Mouse (Mus musculus) CH12.LX (cell line): ENCODE results near the gene Sh2d1a. TPM values are rescaled to one million over a fixed set of nuclear protein-coding genes. Genes with fewer than 3 reads are reported as not detected.

ENCODE experiments used
- DNase-seq: peaks from one replicate; pipeline ENCODE4 v3.0.0-alpha.2; 2013; ENCODE audit errors: extremely low read depth
- H3K27ac ChIP-seq: 2 replicates; pipeline ENCODE4 v1.5.1; 2012; ENCODE audit warnings: low read depth, mild to moderate bottlenecking, control low read depth, moderate library complexity; ENCODE audit not compliant: insufficient read depth
- H3K27me3 ChIP-seq: replicated peaks from 2 replicates; pipeline ENCODE3; 2012; ENCODE audit warnings: inconsistent platforms
- H3K36me3 ChIP-seq, 2 experiments: replicated peaks in 1 of 2; 2 replicates each; pipeline versions ENCODE3 to v1.6.1; 2012; ENCODE audit warnings: inconsistent platforms in 1 of 2, low read length in 1 of 2, mild to moderate bottlenecking in 1 of 2, mixed read lengths in 1 of 2, moderate library complexity in 1 of 2; ENCODE audit not compliant: control insufficient read depth in 1 of 2, insufficient read depth in 1 of 2
- H3K4me1 ChIP-seq, 2 experiments: 2 replicates each; pipeline ENCODE4 v1.6.1; 2012; ENCODE audit warnings: inconsistent platforms in 1 of 2, moderate library complexity in 1 of 2; ENCODE audit not compliant: insufficient read depth in 2 of 2, control insufficient read depth in 1 of 2
- H3K4me2 ChIP-seq: 2 replicates; pipeline ENCODE4 v1.6.1; 2012; ENCODE audit warnings: low read depth, mild to moderate bottlenecking, control low read depth; ENCODE audit not compliant: poor library complexity, insufficient read depth, severe bottlenecking
- H3K4me3 ChIP-seq, 3 experiments: fragments of 150-350 bp in 1 of 3; sonication (generic) in 1 of 3; replicated peaks in 1 of 3; 2 replicates each; pipeline versions ENCODE3 to v1.5.1; 2011 to 2012; ENCODE audit warnings: low read depth in 2 of 3, low read length in 2 of 3, mild to moderate bottlenecking in 2 of 3, moderate library complexity in 2 of 3, control low read depth in 1 of 3, improper control_type of control experiment in 1 of 3, inconsistent platforms in 1 of 3, mixed read lengths in 1 of 3; ENCODE audit not compliant: poor library complexity in 1 of 3
- H3K79me2 ChIP-seq: replicated peaks from 2 replicates; pipeline ENCODE4 v1.6.1; 2012; ENCODE audit warnings: mild to moderate bottlenecking, moderate library complexity; ENCODE audit not compliant: control insufficient read depth, poor library complexity, insufficient read depth, severe bottlenecking; ENCODE audit errors: extremely low read depth
- H3K9ac ChIP-seq: 2 replicates; pipeline ENCODE4 v1.6.1; 2012; ENCODE audit warnings: low read depth, mild to moderate bottlenecking, control low read depth, moderate library complexity; ENCODE audit not compliant: insufficient read depth
- H3K9me3 ChIP-seq: replicated peaks from 2 replicates; pipeline ENCODE3; 2012; ENCODE audit warnings: low read length, inconsistent platforms, mixed read lengths
- BHLHE40 ChIP-seq: IDR thresholded peaks from 2 replicates; pipeline ENCODE4 v1.6.1; 2011; ENCODE audit warnings: mild to moderate bottlenecking, low read depth, low read length, improper control_type of control experiment
- CHD2 ChIP-seq: IDR thresholded peaks from 2 replicates; pipeline ENCODE4 v1.6.1; 2011; ENCODE audit warnings: low read length, improper control_type of control experiment
- CTCF ChIP-seq, 2 experiments: IDR thresholded peaks in 1 of 2; conservative IDR thresholded peaks in 1 of 2; 2 replicates each; pipeline ENCODE4 v1.5.1; 2011 to 2012; ENCODE audit warnings: low read depth in 2 of 2, low read length in 2 of 2, improper control_type of control experiment in 1 of 2, inconsistent platforms in 1 of 2, mild to moderate bottlenecking in 1 of 2, moderate library complexity in 1 of 2
- ELF1 ChIP-seq: IDR thresholded peaks from 2 replicates; pipeline ENCODE4 v1.6.1; 2014; ENCODE audit warnings: low read depth, mild to moderate bottlenecking, inconsistent platforms, low read length, improper control_type of control experiment
- EP300 ChIP-seq: IDR thresholded peaks from 2 replicates; pipeline ENCODE4 v1.6.1; 2011; ENCODE audit warnings: low read length, improper control_type of control experiment
- ETS1 ChIP-seq: conservative IDR thresholded peaks from 2 replicates; pipeline ENCODE4 v1.6.1; 2012; ENCODE audit warnings: low read depth, mild to moderate bottlenecking, inconsistent platforms, low read length, improper control_type of control experiment, moderate library complexity
- IRF4 ChIP-seq: IDR thresholded peaks from 2 replicates; pipeline ENCODE4 v1.6.1; 2014; ENCODE audit warnings: low read depth, mild to moderate bottlenecking, inconsistent platforms, low read length, improper control_type of control experiment
- KAT2A ChIP-seq: IDR thresholded peaks from 2 replicates; pipeline ENCODE4 v1.6.1; 2012; ENCODE audit warnings: low read length, improper control_type of control experiment, inconsistent platforms; ENCODE audit not compliant: insufficient replicate concordance
- MAZ ChIP-seq: IDR thresholded peaks from 2 replicates; pipeline ENCODE4 v1.6.1; 2012; ENCODE audit warnings: low read depth, mild to moderate bottlenecking, inconsistent platforms, low read length, improper control_type of control experiment, moderate library complexity
- MEF2A ChIP-seq: IDR thresholded peaks from 2 replicates; pipeline ENCODE4 v1.6.1; 2014; ENCODE audit warnings: low read depth, mild to moderate bottlenecking, inconsistent platforms, low read length, improper control_type of control experiment, borderline replicate concordance
- NELFE ChIP-seq: IDR thresholded peaks from 2 replicates; pipeline ENCODE4 v1.6.1; 2011; ENCODE audit warnings: low read depth, low read length, improper control_type of control experiment
- NRF1 ChIP-seq: IDR thresholded peaks from 2 replicates; pipeline ENCODE4 v1.6.1; 2014; ENCODE audit warnings: low read depth, mild to moderate bottlenecking, inconsistent platforms, low read length, improper control_type of control experiment, moderate library complexity
- RAD21 ChIP-seq: IDR thresholded peaks from 2 replicates; pipeline ENCODE4 v1.6.1; 2011; ENCODE audit warnings: low read depth, mild to moderate bottlenecking, low read length, improper control_type of control experiment, moderate library complexity
- RCOR1 ChIP-seq: conservative IDR thresholded peaks from 2 replicates; pipeline ENCODE4 v1.6.1; 2012; ENCODE audit warnings: low read depth, mild to moderate bottlenecking, inconsistent platforms, low read length, improper control_type of control experiment
- SMC3 ChIP-seq: IDR thresholded peaks from 2 replicates; pipeline ENCODE4 v1.6.1; 2011; ENCODE audit warnings: low read depth, low read length, improper control_type of control experiment
- TBP ChIP-seq: conservative IDR thresholded peaks from 2 replicates; pipeline ENCODE4 v1.6.1; 2011; ENCODE audit warnings: low read depth, low read length, improper control_type of control experiment
- TCF12 ChIP-seq: IDR thresholded peaks from 2 replicates; pipeline ENCODE4 v1.6.1; 2014; ENCODE audit warnings: low read depth, mild to moderate bottlenecking, inconsistent platforms, low read length, improper control_type of control experiment
- UBTF ChIP-seq: IDR thresholded peaks from 2 replicates; pipeline ENCODE4 v1.6.1; 2012; ENCODE audit warnings: low read depth, mild to moderate bottlenecking, inconsistent platforms, low read length, improper control_type of control experiment, moderate library complexity
- ZMIZ1 ChIP-seq: IDR thresholded peaks from 2 replicates; pipeline ENCODE4 v1.6.1; 2012; ENCODE audit warnings: low read depth, mild to moderate bottlenecking, inconsistent platforms, low read length, improper control_type of control experiment
- ZNF384 ChIP-seq: IDR thresholded peaks from 2 replicates; pipeline ENCODE4 v1.6.1; 2012; ENCODE audit warnings: low read depth, low read length, improper control_type of control experiment, inconsistent platforms
- dilution Hi-C: fragments of 300-500 bp; cut with MboI; formaldehyde crosslinking; loops from 2 replicates; pipeline ENCODE4 v1.14.3; 2020; ENCODE audit warnings: low sequenced_read_pairs; ENCODE audit not compliant: extremely low pct_unique_long_range_greater_than_20kb, extremely low pct_ligation_motif_present
- in situ Hi-C: fragments of 300-500 bp; cut with MboI; formaldehyde crosslinking; loops from 3 replicates; pipeline ENCODE4 v1.14.3; 2019; ENCODE audit warnings: low sequenced_read_pairs, low pct_ligation_motif_present, low pct_unique_long_range_greater_than_20kb, mixed read lengths
- polyA plus RNA-seq: library from polyadenylated mRNA; unstranded; fragments of >175 nt; gene quantifications from 2 replicates; pipeline ENCODE4 v1.2.1, GENCODE M21; 2012; ENCODE audit warnings: low read depth; ENCODE audit not compliant: insufficient read length
- total RNA-seq, 2 experiments: library from RNA; depleted of rRNA; stranded (reverse); fragments of 300-350 nt in 1 of 2; fragments of >200 nt in 1 of 2; gene quantifications; 2 replicates each; pipeline ENCODE4 v1.2.3; 2012 to 2014

Gene Sh2d1a
- total and polyA plus RNA-seq, 3 experiments, result not detected

GRCm38 (mm10) chrX:42540756-42541053, 38.5 kb downstream of the Sh2d1a start:
- dilution Hi-C loops (no loop called here), in situ Hi-C loops (no loop called here)
- DNase-seq, result peak; percentile 71
- Histone ChIP-seq H3K27ac (no peak overlapping the region), H3K9ac (no peak overlapping the region; the same call in 1 of the 2 replicates), H3K36me3 (no peaks in the 10 kb centered on the region), H3K4me3 (peak overlapping the region in 1 of 3 experiments; percentile 46), H3K27me3 (no peaks in the 10 kb centered on the region), H3K4me1 (peaks cover 2 to 10% of the 10 kb centered on the region in 2 experiments; a peak in 2 of 4 replicates), H3K9me3 (no peaks in the 10 kb centered on the region), H3K79me2 (no peaks in the 10 kb centered on the region), H3K4me2 (no peak overlapping the region)
- TF ChIP-seq ZMIZ1, result no peak
- peak; percentile 26 to 66; a peak in 3 of 4 replicates for TF ChIP-seq CTCF (conservative IDR thresholded peaks at IDR 0.05 in 1 of 2, IDR thresholded peaks at IDR 0.05 in 1 of 2; ENCODE audit: low read depth in 2 of 2, low read length in 2 of 2)
- TF ChIP-seq ZNF384, result no peak
- peak; percentile 43 for TF ChIP-seq SMC3
- peak; percentile 63 for TF ChIP-seq RAD21
- no peak for TF ChIP-seq KAT2A

- no peaks in the 10 kb centered on the region for H3K27me3 ChIP-seq
- no peaks in the 10 kb centered on the region for H3K36me3 ChIP-seq
- in situ Hi-C loops, result no loop called here
- H3K4me2 ChIP-seq, result no peak overlapping the region
- no peak for DNase-seq
- dilution Hi-C loops, result no loop called here
- peaks cover 2 to 7% of the 10 kb centered on the region in 2 experiments; a peak in 2 of 4 replicates for H3K4me1 ChIP-seq
- H3K79me2 ChIP-seq, result no peaks in the 10 kb centered on the region
- H3K27ac ChIP-seq, result no peak overlapping the region
- no peak overlapping the region for H3K9ac ChIP-seq
- no peaks in the 10 kb centered on the region for H3K9me3 ChIP-seq
- no peak for TF ChIP-seq NRF1
- TF ChIP-seq NELFE, result no peak
- no peak for TF ChIP-seq BHLHE40
- no peak for TF ChIP-seq CHD2
- no peak for TF ChIP-seq ZNF384
- no peak for TF ChIP-seq MAZ
- no peak for TF ChIP-seq MEF2A
- TF ChIP-seq IRF4, result no peak
- TF ChIP-seq CTCF (conservative IDR thresholded peaks at IDR 0.05 in 1 of 2, IDR thresholded peaks at IDR 0.05 in 1 of 2; ENCODE audit: low read depth in 2 of 2, low read length in 2 of 2), result no peak
- no peak for TF ChIP-seq KAT2A
- TF ChIP-seq TBP, result no peak
- no peak for TF ChIP-seq EP300
- no peak for TF ChIP-seq UBTF
- no peak for TF ChIP-seq ETS1
- TF ChIP-seq TCF12, result no peak
- TF ChIP-seq ELF1, result no peak
- no peak for TF ChIP-seq ZMIZ1
- no peak for TF ChIP-seq RCOR1
- H3K4me3 ChIP-seq, result no peak overlapping the region
These were observed 42.8 kb downstream of the Sh2d1a start for GRCm38 (mm10) chrX:42545076-42545475.
